Mouse (Mus musculus) heart, postnatal 25 days (tissue): Measurements from ENCODE around the gene Fundc1. TPM values are rescaled to one million over a fixed set of nuclear protein-coding genes. Genes with fewer than 3 reads are reported as not detected.

ENCODE experiments used
- DNase-seq: peaks from one replicate; pipeline ENCODE4 v3.0.0; 2022; ENCODE audit warnings: low spot score
- intact Hi-C: fragments of 180-260 bp; cut with DNase I; formaldehyde crosslinking; loops from one replicate; pipeline ENCODE4 v1.15.1; 2025
- total RNA-seq, 2 experiments: library from RNA; stranded (reverse); gene quantifications; 2 replicates each; pipeline ENCODE4 v1.2.3; 2021

The Fundc1 gene
- total RNA-seq, 2 experiments from 2014 or later, result 27.0 to 27.3 TPM

DNA sequence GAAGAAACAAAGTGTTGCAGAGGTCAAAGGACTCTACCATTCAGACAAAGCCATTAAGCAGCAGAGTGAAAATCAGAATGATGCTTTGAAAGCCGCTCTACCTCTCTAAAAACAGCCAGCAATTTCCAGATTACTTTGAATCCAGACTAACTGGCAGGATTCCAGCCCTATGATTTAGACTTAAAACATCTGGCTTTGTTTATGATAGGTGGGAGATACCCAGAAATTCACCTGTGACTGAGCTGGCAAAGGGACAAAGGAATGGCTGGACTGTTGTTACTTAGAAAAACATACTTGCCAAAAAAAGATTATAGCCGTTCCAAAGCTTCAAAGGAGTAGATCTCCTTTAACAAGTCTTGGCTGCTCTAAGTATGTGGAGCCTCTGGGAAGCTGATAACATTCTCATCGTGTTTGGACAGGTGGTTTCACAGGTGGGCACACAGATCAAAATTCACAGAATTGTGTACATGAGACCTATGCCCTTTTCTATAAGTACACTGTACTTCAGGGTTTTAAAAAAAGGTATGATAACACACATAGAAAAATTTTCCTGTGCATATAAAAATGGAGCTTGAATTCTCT is 60.0 kb downstream of the Fundc1 start:
- intact Hi-C loops, result no loop called here
- no peak for DNase-seq
